Mouse (Mus musculus) heart, postnatal 14 days (tissue): ENCODE measurements around the gene Edem3. TPM values are rescaled to one million over a fixed set of nuclear protein-coding genes. Genes with fewer than 3 reads are reported as not detected.
A peak's percentile ranks its signal among the peaks of the same experiment; 100 is the strongest.

Experiments
- DNase-seq, 2 experiments: peaks; one replicate each; pipeline ENCODE4 v3.0.0; 2021 to 2022
- intact Hi-C: fragments of 180-260 bp; cut with DNase I; formaldehyde crosslinking; loops from one replicate; pipeline ENCODE4 v1.15.1; 2025
- total RNA-seq, 2 experiments: library from RNA; stranded (reverse); gene quantifications; 2 replicates each; pipeline ENCODE4 v1.2.3; 2021

Edem3 gene
- total RNA-seq, 2 experiments from 2014 or later = 23.4 to 24.9 TPM

GRCm38 (mm10) chr1:151858474-151858873 is 103.3 kb downstream of the Edem3 start:
- no peak for DNase-seq
- intact Hi-C loops = no loop called here

DNA sequence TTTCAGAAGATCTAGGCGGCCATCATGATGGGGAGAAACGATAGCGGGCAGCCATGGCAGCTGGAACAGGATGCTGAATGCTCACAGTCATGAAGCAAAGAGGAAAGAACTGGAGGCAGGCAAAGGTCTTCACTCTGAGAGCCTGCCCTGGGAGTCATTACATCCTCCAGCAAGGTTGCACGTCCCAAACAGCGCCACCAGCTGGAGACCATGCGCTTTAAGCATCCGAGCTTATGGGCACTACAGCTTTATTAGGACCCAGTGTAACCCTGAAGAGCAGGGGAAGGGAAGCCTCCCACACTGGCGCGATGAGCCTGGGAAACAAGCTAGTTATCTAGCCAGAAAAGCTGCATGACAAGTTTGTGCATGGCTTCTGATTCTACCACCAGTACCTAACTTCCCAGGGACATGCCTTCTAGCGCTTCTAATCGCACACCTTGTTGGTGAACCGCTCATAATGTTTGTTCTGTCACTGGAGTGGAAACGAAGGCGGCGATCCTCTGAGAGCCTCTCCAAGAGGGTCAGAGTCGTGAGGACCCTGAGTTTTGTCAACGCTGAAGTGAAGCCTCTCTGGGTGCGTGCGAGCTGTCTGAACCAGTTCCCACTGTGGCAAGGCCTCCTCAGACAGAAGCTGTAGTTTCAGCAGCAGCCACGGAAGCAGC is 106.3 kb downstream of the Edem3 start:
- no peak for DNase-seq
- intact Hi-C loops = no loop called here

DNA sequence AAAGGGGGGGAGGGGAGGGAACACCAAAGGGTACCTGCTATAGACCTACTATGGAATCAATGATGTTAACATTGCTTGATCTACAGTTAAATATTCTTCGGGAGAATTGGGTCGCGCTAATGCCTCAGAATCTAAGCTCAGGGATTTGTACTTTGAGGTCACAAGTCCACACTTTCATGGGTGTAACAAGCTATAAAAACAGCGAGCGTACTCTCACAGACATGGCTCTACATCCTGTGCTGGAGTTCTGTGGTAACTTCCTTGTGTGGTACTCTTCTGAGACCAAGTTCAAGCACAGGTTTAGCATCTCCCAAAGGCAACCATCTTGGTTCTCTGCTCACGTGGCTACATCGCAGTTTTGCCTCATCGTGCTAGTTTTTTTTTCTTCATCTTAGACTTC is 106.9 kb downstream of the Edem3 start:
- no peak for DNase-seq
- intact Hi-C loops = no loop called here

DNA sequence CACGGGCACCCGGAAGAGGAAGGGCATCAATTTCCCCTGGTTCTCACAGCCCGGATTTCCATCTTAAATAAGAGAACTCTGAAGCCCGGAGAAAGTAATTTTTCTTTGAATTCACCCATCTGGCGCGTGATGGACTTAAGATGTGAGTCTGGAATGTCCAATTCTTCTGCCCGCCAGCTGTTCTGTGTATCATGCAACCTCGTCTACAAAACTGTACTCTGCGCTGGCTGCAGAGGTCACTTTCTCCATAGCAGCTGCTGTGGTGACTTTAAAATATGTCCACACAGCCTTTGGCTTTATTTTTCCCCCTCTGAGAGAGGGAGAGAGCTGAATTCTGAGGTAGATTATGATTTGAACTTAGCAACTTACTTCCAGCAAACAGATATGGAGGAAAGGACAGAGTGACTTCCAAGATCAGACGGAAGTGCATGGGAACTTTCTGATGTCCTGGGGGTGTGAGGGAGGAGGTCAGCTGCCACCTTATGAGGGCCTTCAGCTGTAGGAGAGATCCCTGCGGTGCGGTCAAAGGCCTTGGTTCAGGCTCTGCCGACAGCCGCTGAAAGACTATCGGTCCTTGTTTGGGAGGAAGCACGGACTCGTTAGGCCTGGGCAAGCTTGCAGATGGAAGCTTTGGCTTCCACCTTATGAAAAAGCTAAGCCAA is 108.1 kb downstream of the Edem3 start:
- no peak for DNase-seq
- intact Hi-C loops = no loop called here

DNA sequence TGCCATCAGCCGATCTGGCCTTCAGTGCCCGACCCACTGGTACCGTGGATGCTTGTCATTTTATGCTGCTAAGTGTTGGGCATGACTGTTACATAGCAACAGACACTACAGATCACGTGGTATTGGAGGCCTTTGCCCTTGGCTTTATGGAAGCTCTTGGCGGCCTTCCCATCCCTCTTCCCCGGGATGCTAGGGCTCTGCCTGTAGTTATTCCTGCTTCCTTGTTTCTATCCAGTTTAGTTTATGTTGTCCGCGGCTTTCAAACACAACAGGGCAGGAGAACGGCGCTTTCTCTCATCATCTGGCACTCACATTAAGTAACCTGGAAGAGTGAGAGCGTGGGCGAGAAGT is 108.6 kb downstream of the Edem3 start:
- intact Hi-C loops = no loop called here
- DNase-seq = peak; percentile 48 to 62

DNA sequence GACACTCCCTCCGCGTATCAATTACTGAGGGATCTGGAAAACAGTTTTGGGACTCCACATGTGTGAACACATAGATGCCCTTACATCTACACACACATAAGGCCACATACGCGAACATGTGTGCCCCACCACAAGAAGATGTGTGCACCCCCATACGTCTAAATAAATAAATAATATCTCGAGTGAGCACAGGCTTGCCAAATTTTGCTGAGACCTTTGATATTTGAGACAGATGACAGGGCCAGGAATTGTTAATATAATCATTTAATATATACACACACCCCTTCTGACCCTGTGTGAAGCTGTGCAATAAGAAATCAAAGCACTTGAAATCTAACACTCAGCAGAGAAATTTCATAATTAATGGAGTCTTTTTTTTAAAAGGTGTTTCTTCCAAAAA is 109.2 kb downstream of the Edem3 start:
- intact Hi-C loops = no loop called here
- DNase-seq = no peak

Other genes starting within 250 kb of the Edem3 start
- 10 to 100 TPM; 25.1 to 28.4 TPM for gene Fam129a, start 184.2 kb upstream of the Edem3 start, total RNA-seq